Mouse (Mus musculus) frontal cortex, postnatal 25 days (tissue): Measurements from ENCODE around the gene Scamp1.
"Not testable (repeated sequence)": the region's sequence is repeated elsewhere in the genome, so short reads cannot be mapped to it uniquely, and the experiment has no call there.

ENCODE experiments used
- DNase-seq, 2 experiments: peaks; one replicate each; pipeline ENCODE4 v3.0.0; 2022; ENCODE audit warnings: low spot score in 2 of 2

Scamp1 gene

DNA sequence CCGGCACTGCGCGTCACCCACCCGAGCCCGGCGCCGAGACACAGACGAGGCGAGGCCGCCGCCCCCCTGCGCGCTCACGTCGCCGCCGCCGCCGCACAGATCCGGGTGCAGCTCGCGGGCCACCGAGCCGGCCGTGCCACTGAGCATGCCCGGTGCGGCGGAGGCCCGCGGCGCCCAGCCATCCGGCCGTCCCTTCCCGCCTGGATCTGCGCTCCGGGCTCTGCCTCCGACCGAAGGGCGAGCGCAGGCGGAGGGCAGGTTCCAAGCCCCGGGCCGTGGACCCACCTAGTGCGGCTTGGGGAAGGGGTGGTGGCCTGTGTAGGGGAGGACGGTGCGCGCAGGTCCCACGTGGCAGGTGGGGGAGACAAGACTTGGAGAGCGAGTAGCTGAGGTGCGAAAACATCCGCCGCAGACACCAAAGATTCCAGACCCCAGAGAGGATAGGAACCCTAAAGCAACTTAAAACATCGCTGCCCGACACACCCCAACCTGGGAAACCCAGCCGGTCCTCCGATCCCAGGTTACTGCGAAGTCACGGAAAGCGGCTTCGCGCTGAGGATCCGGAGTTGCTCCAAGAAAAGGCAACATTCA is at the start of gene Scamp1:
TSS of gene Scamp1 (minus strand) at position 577 of the 591 bp plus-strand sequence.
- peak; percentile 81 to 91 for DNase-seq

DNA sequence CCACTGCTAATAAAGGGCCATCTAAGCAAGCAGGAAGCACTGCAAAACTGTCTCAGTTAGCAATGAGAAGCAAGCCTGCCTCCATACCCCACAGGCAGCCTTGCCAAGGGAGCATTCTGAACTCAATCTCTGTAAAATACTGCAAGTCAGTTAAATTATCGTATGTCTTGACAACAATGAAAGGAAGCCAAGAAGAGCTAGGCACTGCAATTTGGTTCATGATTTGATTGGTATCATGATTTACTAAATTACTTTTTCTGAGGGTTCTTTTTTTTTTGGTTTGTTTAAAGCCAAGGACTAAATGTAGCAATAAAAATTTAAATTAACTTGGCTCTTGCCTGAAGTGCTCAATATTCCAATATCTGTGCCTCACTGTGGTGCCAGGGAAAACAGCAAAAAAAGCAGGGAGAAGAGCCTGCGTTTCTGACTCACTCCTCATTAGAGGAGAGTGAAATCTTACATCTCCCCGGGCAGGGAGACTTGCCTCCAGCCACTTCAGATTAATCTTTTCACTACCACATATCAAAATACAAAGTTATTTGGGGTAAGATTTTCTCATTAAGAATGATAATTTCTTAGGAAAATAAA is 44.8 kb upstream of the Scamp1 start:
- DNase-seq = no peak

DNA sequence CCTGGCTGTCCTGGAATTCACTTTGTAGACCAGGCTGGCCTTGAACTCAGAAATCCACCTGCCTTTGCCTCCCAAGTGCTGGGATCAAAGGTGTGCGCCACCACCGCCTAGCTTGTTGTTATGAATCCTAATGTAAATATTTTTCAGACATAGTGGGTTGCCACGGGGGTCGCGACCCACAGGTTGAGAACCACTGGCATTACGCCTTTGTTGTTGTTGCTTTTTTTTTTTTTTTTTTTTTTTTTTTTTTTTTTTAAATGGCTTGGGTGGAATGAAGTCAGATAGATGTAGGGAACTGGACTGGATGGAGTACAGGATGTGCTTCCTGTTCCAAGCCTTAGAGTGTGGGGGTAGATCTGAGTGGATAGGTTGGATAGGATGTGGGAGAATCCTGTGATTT is 43.3 kb upstream of the Scamp1 start:
- DNase-seq = not testable (repeated sequence)

DNA sequence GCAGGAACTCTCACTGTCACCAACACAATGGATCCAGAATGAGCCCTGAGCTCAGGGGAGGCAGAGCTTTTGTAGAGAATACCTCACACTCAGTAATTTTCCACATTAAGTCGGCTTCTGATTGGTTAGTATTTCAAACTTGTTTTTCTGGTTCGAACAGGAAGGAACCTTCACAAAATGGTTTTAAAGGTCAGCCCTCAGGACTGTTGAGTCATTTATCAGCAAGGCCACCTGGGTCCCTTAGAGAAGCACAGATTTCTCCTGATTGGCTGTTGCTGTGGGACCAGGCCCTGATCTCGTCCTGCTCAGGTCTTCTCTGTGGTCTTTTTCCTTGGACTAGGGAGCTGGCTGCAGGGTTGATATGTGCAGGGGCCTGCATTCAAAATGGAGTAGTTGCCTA is 42.4 kb upstream of the Scamp1 start:
- no peak for DNase-seq

DNA sequence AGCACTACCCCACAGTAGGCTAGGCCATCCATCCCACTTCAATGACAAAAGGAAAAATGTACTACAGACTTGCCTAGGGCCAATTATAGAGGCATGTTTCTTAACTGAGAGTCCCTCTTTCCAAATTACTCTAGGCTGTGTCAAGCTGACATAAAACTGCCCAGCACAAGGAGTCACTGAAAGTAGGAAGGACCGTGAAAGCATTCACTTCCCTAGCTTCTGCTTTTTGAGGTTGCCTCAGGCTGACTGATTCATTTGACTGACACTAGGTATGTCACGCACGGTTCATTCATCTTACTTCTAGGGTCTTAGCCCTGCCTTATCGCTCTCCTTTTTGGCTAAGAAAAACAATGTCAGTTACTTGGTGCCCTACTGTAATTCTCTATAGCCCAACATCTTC is 36.8 kb upstream of the Scamp1 start:
- no peak for DNase-seq

DNA sequence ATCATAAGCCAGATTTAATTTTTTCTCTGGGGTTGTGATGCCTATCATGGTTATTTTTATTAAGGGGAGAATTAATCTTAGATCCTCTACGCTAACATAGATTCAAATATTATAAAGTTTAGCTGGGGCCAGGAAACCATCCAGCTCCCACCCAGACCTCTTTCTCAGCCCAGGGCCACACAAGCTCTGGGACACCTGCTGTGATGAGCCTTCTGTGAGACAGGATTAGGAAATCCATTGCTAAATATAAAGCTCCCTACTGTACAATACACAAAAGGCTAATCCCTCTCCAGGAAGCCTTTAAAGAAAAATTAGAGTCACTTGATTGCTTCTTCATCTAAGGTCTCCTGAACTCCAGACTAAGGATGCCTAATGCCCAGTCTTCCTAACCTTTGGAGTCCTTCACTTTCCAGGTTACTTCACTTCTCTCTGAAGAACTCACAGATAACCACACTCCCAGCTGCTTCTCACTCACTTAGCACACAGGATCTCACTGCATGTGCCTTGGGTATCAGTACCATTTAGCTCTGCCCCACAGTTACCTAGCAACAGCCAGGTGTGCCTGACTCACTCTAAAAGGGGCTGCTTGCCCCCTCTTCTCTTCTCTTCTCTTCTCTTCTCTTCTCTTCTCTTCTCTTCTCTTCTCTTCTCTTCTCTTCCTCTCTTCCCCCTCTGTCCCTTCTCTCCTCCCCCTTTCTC is 35.6 kb upstream of the Scamp1 start:
- no peak for DNase-seq

DNA sequence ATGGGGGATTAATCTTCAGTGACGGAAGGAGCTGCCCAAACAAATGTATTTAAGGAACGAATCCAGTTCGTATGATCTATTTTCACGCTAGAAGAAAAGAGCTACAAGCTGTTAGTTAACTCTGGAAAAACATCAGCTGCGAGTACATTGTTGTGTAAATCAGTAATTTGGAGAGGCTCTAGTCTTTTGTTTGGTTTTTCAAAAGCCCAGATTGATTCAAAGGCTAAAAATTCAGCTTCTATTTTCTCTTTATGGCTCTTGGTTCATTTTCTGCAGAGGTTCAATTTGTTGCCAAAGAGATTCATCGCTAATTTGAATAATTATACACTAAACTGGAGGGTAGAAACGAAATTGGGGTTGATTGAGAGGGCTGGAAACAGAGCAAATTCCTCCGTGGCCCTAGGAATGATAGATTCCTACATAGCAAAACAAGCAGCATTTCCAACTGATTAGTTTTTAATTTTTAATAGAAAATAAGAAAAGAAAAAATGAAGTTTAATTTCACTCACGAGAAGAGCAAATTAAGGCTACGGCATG is 31.4 kb upstream of the Scamp1 start:
- no peak for DNase-seq

DNA sequence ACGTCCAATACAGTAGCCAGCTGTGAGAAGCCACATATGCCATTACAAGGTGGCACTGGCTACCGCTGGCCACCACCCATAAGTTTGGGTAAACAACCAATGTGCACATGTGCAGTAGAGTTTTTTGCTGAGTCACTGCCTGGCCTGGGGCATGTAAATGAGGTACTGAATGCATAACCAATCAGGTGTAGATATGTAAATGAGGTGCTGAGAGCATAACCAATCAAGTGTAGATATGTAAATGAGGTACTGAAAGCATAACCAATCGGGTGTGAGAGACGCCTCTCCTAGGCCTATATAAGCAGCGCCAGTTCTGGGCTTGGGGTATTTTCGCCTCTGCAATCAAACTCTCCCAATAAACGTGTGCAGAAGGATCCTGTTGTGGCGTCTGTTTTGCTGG is 27.2 kb upstream of the Scamp1 start:
- not testable (repeated sequence) for DNase-seq

DNA sequence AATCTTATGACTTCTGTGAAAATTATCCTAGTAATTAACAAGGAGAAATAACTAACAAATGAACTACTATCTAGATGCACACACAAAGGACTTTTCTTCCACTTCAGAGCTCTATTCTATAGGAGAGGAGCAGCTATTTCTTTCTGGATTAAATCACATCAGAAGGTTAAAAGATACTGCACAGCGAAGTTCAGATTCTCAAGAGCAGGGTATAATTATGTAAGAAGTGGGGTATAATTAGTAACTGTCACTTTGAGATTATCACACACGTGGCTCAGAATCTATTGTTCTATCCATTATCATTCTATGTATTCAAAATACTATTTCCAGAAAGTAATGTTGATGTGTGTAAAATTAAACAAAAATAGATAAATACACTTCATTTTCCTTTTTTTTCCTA is 22.6 kb upstream of the Scamp1 start:
- no peak for DNase-seq

DNA sequence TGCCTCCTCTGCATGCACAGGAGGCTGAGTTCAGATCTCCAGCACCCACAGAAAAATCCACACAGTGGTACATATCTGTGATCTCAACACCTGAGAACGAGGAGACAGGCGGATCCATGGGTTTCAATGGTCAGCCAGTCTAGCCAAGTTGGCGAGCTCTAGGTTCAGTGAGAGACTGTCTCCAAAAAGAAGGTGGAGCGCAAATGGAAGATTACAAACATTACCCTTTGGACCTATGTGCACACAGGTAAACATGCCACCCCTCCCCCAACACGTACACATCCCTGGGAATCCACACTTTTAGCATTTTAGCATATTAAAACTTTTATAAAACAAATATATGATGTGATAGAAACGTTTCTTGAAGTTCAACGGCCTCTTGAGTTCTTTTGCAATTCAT is 21.9 kb upstream of the Scamp1 start:
- DNase-seq = no peak

DNA sequence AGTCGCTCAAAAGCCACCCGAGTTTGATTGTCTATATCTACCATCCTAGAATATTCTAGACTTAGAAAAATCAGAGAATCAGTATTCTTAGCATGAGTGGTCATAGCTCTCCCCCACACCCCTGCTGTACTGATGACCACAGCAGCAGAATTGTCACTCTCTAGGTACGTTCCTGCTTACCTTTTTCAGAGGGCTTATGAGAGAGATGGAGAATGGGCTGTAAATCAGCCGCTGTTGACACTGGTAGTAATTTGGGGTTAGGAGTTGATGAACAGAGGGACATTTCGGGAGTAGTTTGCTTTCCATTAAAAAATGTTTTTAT is 21.3 kb upstream of the Scamp1 start:
- DNase-seq = no peak

DNA sequence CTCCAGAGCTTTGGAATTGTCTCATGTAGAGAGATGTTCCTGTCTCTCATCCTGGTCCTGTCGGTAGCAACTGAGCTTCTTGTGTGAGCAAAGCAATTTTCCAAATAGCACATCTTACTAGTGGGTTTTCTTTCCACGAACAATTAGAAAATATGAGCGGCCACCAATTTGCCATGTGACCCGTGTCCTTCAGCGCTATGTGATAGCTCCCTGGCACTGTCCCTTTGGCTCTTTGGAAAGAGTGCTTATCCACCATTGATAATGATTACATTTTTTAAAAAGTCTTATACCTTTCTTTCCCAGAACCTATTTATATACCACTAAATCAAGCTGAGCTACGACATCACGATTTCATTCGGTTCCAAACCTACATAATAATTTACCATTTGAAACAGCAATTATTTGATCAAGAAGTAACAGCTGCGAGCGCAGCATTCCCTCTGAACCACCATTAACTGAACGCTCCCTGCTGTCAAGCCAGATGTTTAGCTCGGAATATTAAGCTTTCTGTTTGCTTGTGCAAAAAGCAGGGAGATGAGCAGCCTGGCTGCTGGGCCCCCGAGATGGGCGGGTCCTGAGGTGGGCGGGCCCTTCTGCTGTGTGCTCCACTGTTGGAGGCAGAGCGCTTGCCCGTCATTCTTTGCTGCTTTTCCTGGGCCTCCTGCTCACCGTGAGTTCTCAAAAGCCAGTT is 20.8 kb upstream of the Scamp1 start:
- DNase-seq = peak in 1 of 2 experiments; percentile 7

DNA sequence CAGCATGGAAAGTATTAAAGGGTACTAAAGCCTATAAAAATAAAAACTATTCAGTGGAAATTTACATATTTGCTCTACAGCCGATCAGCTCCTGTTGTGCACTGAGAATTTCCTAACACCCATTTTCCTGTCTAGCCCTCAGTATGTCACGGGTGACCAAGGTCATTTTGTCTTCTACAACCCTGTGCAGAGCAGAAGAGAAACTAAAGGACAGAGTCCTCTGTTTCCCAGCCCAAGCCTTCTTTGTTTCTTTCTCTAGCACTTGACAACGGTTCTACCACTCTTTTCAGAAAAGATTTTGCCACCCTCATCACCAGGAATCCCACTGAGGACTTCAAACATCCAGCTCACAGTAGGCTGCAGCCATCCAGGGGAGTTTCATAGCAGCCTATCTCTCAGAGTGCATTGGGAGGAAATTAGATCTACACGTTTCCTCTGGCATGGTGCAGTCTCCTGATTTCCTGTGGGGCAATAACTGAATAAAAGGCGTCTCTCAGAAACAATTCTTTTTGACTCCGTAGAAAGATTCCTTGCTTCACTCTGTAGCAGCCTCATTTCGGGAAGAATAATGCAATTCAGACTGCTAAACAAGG is 15.4 kb upstream of the Scamp1 start:
- DNase-seq = no peak

DNA sequence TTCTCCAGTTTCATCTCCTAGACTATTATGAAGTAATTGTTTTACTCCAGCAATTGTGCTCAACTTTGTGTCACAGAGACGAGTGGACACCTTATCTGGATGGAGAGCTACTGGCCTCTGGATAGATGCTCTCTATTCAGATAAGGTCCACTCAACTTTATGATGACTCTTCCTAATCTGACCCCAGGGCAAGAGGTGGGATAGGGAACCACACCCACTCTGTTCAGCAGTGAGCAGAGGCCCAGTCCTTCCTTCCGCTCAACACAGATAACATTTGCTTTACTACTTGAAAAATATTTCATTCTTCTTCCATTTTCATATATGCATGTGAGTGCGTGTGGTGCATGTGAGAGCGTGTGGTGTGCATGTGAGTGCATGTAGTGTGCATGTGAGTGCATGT is 14.6 kb upstream of the Scamp1 start:
- DNase-seq = no peak

DNA sequence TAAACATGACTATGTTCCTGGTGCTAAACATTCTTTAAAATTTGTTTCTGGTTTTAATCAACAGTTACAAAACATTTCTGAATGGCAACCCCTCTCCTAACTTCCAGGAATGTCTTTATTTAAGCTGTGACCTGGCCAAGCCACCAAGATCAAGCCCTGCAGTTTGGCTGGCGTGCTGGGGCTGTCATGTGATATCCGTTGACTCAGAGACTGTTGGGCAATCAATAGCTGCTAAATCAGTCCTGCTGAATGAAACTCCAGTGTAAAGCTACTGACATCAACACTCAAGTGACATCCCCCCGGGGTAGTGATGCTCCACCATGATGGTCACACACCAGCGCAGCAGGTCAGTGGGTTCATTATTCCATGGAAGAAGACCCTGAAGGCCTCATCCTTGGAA is 12.7 kb upstream of the Scamp1 start:
- no peak for DNase-seq

DNA sequence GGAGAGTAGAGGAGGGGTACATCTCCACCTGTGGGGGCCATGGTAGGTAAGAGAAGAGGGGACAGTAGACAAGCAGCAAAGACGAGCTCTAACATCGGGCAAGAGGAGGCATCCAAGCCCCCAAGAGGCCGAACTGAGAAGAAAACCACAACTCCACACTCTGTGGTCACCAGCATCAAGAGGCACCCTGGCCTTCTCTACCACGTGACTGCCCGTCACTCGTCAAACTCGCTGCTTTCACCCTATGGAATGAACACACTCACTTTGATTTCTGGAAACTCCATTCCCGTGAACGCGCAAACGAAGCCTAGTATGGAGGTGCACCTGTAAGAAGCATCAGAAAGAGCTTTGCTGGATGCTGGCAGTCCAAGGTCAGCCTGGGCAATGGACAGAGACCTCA is 10.7 kb upstream of the Scamp1 start:
- no peak for DNase-seq

DNA sequence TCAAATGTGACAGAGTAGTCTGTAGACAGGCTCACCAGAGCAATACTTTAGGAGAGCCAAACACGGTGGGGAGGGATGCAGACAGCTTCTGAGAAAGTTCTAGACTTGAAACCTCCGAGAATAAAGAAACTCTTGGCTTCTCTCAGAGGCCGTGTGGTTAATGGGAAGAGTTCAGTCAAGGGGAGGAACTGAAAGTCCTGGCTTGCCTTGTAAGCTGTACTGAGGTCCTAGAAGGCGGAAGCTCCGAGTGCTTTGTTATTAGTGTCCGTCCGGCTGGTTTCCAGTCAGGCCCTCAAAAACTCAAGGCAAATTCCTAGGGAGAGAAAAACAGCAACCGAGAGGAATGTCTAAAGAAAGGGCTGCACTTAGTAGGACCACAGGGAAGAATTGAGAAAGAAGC is 10.3 kb upstream of the Scamp1 start:
- DNase-seq = no peak

DNA sequence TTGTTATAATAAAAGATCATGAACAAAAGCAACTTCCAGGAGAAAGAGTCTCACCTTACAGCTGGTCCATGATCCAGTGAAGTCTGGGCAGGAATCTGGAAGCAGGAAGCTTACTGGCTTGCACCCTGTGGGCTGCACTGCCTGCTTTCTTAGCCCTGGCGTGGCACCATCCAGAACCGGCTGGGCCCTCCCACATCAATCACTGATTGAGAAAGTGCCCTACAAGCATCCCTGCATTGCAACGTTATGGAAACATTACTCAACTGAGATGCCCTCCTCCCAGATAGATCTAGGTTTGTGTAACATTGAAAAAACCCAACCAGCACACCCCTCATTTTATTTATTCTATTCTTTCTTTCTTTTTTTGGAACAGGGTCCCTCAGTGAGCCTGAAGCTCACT is 9.2 kb upstream of the Scamp1 start:
- DNase-seq = no peak

DNA sequence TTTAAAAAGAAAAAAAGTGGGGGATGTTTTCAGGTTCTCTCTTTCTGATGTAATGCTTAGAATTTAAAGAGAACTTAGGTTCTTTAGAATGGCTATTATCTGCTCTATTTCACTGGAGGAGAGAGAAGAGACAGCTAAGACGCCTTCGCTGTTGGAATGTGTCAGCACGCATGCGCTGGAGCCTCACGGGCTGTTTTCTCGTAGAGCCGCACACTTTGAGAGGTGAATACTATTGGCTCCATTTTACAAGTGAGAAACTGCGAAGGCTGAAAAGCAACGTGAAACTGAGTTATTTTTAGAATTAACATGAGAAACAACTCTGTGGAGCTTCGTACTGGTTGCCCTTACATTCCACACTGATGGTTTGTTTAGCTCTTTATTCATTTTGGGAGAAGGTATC is 8.3 kb upstream of the Scamp1 start:
- DNase-seq = no peak

DNA sequence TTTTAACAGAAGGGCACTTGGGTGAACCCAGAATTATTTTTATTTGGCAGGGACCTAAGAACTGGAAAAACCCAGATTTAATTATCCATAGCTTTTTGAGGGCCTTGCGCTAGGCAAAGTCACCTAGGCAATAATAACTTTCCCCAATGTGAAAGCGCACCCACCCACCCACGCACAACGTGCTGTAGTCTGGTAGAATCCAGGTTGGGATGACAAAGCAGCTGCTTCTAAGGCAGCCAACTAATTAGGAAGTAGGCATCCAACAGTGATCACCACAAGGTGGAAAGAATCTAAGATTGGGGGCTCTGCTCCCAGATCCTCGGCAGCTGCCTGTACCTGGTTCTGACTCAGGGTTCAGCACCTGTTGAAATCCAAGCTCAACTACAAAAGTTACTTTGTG is 538 bp upstream of the Scamp1 start:
- no peak for DNase-seq

DNA sequence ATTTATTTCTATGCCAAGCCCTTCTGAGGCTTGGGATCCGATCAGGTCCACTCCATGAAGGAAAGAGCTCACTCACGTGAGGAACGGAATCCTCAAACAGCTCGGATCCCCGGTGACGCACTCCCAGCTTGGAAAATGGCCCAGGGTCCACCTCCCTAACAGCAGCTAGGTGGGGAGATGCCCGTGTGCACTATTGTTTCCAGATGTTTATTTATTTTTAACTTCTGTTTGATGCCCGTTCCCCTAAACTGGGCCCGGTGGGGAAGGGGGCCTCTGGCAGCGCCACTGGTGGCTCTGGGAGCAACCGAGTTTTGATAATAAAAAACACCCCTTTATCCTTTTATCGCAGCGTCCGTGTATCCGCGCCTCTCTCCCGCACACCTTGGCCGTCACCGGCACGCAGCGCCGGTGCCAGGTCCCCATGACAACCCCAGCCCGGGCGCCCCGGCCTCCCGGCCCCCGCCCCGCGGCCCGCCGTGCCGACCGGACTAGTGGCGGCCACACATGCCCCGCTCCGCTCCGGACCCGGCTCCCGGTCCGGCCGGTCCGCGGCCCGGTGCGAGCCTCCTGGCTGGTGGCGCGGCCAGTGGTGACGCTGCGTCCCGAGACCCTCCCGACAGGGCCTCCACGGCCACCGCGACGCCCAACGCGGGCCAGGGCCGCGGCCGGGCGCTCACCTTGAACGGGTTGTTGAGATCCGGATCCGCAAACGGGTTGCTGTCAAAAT is 951 bp downstream of the Scamp1 start:
- DNase-seq = no peak

DNA sequence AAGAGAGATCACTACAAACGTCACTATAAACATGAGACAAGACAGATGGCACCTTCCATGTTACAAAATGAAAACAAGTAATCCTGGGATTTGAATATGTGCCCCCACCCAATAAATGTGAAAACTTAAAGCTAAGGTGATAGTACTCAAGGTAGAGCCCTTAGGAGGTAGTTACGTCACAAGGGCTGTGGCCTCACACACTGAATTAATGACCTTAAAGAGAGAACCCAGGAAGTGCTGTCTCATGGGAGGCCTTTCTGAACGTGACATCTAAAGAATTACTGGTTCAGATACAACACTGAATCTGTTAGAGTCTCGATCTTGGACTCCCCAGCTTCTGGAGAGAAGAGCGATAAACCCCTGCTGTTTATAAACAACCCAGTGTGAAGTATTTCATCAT is 6.2 kb downstream of the Scamp1 start:
- no peak for DNase-seq
